Mouse (Mus musculus) gastrocnemius, adult 2 months (tissue): ENCODE measurements around the gene Zfp418. TPM values are rescaled to one million over a fixed set of nuclear protein-coding genes. Genes with fewer than 3 reads are reported as not detected.

ENCODE experiments used
- total RNA-seq, 2 experiments: library from RNA; stranded (reverse); gene quantifications; 2 replicates each; pipeline ENCODE4 v1.2.3; 2021

Gene Zfp418
- total RNA-seq, 2 experiments from 2014 or later = 1.6 to 2.8 TPM

Other genes with a start within 250 kb of the Zfp418 start
- not detected for gene Aurkc, start 176.0 kb upstream of the Zfp418 start, total RNA-seq
- 1 to 10 TPM; 3.4 to 4.5 TPM for gene Zfp954, start 49.8 kb upstream of the Zfp418 start, total RNA-seq
- gene Zfp773, start 34.6 kb upstream of the Zfp418 start, total RNA-seq = 1 to 10 TPM in 1 of 2 experiments, under 1 TPM in 1; 0.77 to 1.1 TPM
- gene Zfp772, start 38.7 kb downstream of the Zfp418 start, total RNA-seq = 1 to 10 TPM; 1.9 to 2.3 TPM
- under 1 TPM in 1 of 2 experiments, not detected in 1; 0.08 TPM for gene Vmn2r29, start 76.0 kb downstream of the Zfp418 start, total RNA-seq
- 1 to 10 TPM; 1.7 to 4.1 TPM for gene Gm45844, start 107.0 kb downstream of the Zfp418 start, total RNA-seq
- 10 to 100 TPM; 29.9 to 37.1 TPM for gene Clcn4, start 129.5 kb downstream of the Zfp418 start, total RNA-seq
- under 1 TPM in 1 of 2 experiments, not detected in 1; 0.05 TPM for gene Vmn2r30, start 166.3 kb downstream of the Zfp418 start, total RNA-seq
- not detected for gene Gm45783, start 203.2 kb downstream of the Zfp418 start, total RNA-seq
- gene Vmn2r31, start 228.4 kb downstream of the Zfp418 start, total RNA-seq = not detected